Mouse (Mus musculus) NIH3T3 (cell line): ENCODE measurements at regions not wholly inside any gene's neighbourhood (a gene's known extent, or its start where the extent isn't known, plus 50 kb on each side); places are given as distances from the start of the nearest gene placed in this dataset.

ENCODE experiments used
- DNase-seq: peaks from one replicate; pipeline ENCODE4 v3.0.0-alpha.2; 2012; ENCODE audit warnings: low read depth

- no peak for DNase-seq
Measured at GRCm38 (mm10) chr2:12697209-12697608, 226.6 kb upstream of the Pter start.

GRCm38 (mm10) chr2:12699331-12699730 lies 224.5 kb upstream of the Pter start:
- DNase-seq: peak; percentile 75

GRCm38 (mm10) chr2:12707514-12707913 lies 216.3 kb upstream of the Pter start:
- no peak for DNase-seq

GRCm38 (mm10) chr2:12709156-12709923 lies 214.5 kb upstream of the Pter start:
- peak; percentile 81 for DNase-seq

- DNase-seq: no peak
Measured at GRCm38 (mm10) chr2:12709924-12710240, 214.0 kb upstream of the Pter start.

GRCm38 (mm10) chr2:12716124-12717012 lies 207.5 kb upstream of the Pter start:
- DNase-seq: no peak

GRCm38 (mm10) chr2:12729251-12729650 lies 194.6 kb upstream of the Pter start:
- DNase-seq: no peak

- DNase-seq: no peak
Measured at GRCm38 (mm10) chr2:12737140-12737539, 186.7 kb upstream of the Pter start.

GRCm38 (mm10) chr2:12746856-12747255 lies 177.0 kb upstream of the Pter start:
- DNase-seq: no peak

- DNase-seq: peak; percentile 50
Measured at GRCm38 (mm10) chr2:12758816-12759215, 165.0 kb upstream of the Pter start.

- DNase-seq: peak; percentile 40
Measured at GRCm38 (mm10) chr2:12759931-12760330, 163.9 kb upstream of the Pter start.

GRCm38 (mm10) chr2:12761461-12761860 lies 162.4 kb upstream of the Pter start:
- DNase-seq: peak; percentile 63

GRCm38 (mm10) chr2:12764510-12764909 lies 159.3 kb upstream of the Pter start:
- peak; percentile 57 for DNase-seq

- DNase-seq: peak; percentile 75
Measured at GRCm38 (mm10) chr2:12765336-12765735, 158.5 kb upstream of the Pter start.

- DNase-seq: no peak
Measured at GRCm38 (mm10) chr2:12776866-12777265, 147.0 kb upstream of the Pter start.

- no peak for DNase-seq
Measured at GRCm38 (mm10) chr2:12777696-12778095, 146.1 kb upstream of the Pter start.

GRCm38 (mm10) chr2:12792596-12792995 lies 131.2 kb upstream of the Pter start:
- DNase-seq: no peak

- DNase-seq: no peak
Measured at GRCm38 (mm10) chr2:12797615-12798169, 126.1 kb upstream of the Pter start.

GRCm38 (mm10) chr2:12799153-12799925 lies 124.5 kb upstream of the Pter start:
- no peak for DNase-seq

- DNase-seq: no peak
Measured at GRCm38 (mm10) chr2:12802667-12803066, 121.2 kb upstream of the Pter start.

- no peak for DNase-seq
Measured at GRCm38 (mm10) chr2:12805096-12805495, 118.7 kb upstream of the Pter start.

GRCm38 (mm10) chr2:12808466-12808865 lies 115.4 kb upstream of the Pter start:
- DNase-seq: no peak
